Mouse (Mus musculus) cerebellum, postnatal 10 days (tissue): ENCODE data around the gene Klhl32.
A peak's percentile ranks its signal among the peaks of the same experiment; 100 is the strongest.
"Not testable (repeated sequence)": the region's sequence is repeated elsewhere in the genome, so short reads cannot be mapped to it uniquely, and the experiment has no call there.

Experiments used
- DNase-seq, 2 experiments: peaks; one replicate each; pipeline ENCODE4 v3.0.0; 2021; ENCODE audit warnings: mixed read lengths in 2 of 2

The Klhl32 gene

DNA sequence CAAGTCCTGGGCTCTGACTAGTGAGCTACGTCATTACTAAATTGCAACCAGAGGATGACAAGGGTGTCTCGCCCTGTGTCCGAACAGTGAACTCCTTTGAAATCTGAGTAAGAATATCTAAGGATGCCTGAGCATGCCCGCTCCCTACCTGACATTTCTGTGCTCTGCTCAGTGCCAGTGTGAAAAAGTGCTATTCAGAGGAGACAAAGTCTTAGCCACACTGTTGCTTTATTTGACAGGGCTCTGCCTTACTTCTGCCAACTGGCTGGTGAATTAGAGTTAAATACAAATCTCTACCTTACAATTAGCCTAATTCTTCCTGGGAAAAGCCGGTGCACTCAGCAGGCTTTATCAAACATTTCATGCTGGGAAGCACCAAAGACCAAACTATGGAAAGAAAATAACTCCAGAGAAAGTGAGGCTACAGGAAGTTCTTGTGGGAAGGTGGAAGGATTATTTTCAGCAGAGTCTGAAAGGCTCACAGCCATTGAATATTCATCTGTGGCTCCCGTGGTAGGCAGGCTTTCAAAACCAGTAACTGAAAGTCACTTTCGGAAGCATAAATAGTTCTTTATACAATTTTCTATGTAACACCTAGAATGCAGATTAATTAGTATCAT, 57.1 kb downstream of the Klhl32 start:
- no peak for DNase-seq

DNA sequence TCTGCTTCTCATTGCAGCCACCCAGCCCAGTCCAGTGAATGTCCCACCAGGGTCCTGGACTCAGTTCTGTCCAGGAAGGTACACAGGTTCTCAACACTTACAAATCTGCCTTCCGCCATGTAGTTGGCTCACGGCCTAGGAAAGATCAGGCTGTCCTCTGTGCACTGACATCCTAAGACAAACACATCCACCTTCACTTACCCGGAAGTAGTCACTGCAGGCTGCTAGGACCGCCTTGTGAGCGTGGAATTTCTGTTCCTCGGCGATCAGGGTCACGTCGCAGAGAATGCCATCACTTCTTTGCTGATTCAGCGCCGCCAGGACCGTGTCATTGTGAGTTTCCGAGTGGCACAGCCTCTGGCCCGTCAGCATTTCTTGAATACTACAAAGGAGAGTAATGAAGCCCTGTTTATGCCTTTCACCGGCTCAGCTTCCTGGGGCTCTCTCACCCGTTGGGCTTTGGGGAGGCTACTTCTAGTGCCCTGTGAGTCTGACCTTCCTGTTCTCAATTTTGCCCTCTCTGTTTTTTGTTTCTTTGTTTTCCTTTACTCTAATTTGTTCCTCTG, 58.4 kb downstream of the Klhl32 start:
- no peak for DNase-seq

DNA sequence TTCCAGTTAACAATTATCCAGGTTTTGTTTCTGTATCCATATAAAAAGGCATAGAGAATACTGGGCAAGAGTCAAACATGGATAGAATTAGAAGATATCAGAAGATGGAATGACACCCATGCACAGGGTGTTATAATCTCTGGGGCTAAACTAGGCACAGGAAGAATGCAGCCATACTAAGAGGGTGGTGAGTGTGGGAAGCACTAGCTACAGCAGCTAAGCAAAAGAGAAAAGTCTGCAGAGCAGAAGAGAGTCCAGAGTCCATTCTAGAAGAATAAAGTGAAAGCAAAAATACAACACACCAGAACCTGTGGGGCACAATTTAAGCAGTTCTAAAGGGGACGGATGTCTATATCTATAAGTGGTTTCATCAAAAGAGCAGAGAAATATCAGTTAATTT, 61.6 kb downstream of the Klhl32 start:
- DNase-seq = no peak

DNA sequence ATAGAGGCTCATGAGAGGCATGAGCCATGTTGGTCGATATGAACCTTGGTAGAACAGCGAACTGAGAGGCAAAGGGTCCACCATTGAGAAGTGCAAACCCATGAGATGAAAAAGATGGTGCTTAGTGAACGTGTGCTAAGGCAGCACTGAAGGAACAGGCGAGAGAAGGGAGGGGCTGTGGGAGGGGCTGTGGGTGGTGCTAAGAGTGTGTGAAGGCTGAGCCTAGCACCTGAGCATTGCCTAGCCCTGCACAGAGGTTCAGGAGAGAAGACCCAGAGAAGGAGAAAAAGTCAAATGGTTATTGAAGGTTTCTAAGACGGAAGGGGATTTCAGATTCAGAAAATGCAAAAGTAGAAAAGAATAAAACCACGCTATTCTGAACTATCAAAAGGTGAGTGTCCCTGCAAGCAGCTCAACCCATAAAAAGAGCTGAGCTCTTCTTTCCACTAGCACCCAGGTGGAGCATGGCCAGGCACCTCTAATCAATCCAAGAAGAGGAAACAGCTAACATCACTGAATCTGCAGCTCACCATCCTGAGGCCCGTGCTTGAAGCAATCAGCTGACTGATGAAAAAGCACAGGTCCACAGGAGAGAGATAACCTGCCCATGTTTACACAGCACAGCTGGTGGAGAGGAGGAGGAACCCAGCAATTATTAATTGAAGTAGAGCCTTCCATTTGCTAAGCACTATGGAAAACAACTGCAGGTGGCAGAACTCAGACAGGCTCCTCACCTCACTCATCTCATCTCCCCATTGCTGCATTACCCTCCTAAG, 65.0 kb downstream of the Klhl32 start:
- DNase-seq = no peak

DNA sequence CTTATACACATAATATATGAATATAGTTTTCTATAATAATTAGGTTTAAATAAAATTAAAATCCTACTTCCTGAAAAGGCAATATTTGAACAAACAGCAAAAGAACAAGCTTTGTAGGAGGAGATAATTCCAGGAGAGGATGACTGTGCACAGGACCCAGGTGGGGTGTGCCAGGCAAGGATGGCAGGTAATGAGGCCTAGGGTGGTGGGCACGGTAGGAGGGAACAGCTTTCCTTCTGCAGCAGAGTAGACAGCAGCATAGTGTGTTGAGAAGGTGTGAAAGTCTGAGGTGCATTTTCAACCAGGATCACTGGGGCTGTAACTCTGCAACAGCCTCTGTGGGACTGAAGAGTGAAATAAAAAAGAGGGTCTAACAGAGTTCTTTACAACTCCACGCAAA, 85.0 kb downstream of the Klhl32 start:
- no peak for DNase-seq

DNA sequence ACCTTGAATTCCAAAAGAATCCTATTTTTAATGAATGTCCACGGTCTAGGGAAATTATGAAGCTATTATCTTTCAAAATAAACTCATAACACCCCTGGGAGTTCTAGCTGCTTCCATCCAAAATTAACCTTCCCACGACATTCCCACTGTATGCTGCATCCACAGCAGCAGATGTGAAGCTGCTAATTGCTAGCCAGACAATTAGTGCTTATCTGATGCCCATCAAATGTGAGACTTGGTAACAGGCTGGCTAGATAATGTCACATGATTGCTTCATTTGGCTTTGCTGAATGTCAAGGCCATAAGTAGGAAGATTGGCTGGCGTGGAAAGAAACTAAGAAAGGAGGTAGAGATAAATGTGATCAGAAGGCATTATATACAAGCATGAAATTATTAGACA, 85.5 kb downstream of the Klhl32 start:
- no peak for DNase-seq

DNA sequence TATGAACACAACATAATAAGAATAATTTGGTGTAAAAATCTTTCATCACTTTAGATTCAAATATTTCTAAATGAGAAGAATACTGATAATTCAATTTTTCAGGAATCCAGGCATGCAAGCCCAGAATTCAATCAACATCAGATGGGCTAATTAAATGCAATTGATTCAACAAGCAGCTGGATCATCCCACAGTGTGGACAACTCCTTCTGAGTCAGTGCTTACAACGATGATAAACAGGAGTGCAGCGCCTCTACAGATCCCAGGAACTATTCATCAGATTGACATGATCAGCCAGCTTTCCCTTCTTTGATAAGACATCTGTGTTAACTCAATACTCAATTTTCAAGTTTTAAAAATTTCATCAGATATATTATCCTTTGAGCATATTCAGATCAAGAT, 86.4 kb downstream of the Klhl32 start:
- no peak for DNase-seq

DNA sequence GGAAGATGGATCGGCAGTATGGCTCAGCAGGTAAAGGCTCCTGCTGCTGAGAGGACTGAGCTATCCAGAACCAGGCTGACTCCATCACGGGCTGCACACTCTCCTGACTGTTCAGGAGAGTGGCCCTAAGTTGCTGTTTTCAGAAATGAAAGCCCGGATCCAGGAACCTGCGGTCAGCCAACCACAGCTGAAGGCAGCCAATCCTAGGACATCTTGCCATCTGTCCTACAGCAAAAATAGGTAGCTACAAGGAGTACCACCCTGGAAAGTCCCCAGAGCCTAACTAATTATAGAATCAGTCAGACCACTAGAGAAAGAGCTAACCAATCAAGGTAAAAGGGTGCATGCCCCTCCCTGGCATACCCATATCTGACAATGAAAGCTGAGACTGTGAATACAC, 87.5 kb downstream of the Klhl32 start:
- DNase-seq = no peak

DNA sequence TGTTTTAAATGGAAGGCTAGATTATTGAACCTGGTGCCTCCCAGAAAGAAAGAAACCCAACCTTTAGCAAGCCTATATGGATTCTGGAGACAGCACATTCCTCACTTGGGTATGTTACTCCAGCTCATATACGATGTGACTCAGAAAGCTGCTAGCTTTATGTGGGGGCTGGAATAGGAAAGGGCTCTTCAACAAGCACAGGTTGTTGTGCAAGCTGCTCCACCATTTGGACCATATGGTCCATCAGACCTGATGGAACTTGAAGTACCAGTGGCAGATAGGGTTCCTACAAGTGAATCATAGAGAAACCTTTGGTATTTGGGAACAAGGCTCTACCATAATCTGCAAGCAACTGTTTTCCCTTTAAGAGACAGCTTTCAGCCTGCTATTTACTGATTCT, 92.0 kb downstream of the Klhl32 start:
- no peak for DNase-seq

DNA sequence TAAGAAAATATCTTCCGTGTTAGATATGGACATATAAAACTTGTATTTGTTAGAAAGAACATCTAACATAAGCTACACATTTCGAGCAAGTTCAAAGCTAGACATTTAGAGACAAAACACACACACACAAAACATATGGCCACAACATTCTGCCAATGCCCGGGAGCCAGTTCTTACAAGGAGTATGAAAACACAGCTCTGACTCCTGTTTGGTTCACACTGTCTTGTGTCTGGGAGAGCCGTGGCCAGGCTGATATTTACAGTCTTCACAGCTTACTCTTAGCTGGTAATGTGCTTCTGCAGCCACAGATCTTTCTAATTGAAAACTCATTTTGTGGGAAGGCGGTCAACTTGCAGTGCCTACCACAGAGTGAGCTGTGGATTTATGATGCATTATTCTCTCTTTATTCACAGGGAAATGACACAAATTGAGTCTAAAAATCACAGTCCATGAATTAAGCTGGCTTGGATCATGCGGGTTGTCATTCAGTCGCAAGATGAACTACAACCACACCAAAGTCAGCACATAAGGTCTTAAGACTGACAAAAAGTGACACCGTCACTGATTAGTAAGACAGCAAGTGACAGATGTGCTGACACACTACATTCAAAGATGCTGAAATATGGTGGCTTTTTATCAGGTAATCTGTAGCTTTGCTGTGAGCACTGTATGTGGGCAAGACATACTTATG, 98.3 kb downstream of the Klhl32 start:
- DNase-seq = no peak

DNA sequence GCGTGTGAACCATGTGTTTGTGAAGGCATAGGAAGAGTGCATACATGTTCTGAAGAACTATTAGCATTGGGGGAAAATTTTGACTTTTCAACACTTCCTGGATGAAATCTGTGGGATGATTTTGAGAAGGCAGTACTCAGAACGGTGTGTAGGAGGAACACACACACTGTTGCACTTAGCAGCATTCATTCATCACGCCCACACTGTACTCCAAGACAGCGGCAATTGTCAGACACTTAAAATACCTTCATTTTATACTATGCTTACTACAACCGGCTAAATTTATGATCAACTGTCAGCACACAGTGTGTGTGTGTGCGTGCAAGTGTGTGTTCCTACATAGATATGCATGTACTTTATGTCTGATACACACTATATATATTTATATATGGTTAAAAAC, 113.8 kb downstream of the Klhl32 start:
- no peak for DNase-seq

DNA sequence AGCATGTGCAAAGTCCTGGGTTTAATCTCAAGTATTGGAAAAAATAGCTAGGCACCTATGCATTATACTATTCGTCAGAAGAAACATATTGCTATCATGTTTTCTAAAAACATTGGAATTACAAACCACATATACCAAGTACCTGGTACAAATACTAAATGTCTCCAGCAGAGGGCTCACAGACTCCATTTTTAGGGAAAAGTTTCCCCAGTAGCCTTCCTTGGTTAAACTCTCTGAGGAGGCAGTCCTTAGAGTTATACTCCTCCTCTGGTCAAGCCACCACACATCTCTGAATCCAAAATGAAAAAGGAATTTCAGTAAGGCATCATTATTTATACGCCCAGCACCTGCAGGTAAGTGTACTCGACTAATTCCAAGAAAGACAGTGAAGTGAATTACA, 130.1 kb downstream of the Klhl32 start:
- peak; percentile 80 to 86 for DNase-seq

DNA sequence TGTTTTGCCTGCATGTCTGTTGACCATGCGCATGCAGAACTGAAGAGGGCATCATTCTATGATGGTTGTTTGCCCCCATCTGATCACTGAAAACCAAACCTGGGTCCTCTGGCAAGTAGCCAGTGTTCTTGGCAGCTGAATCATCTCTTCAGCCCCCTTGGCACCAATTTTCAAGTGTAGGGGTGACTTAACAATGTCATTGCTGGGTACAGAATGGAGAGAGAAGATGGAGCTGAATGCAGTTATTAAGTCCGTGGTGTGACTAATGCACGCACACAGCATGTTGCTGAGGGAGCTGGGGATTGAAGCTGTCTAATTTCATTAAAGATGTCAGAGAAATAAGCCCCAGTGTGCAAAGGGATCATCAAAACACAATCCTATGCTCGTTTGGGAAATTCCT, 135.4 kb downstream of the Klhl32 start:
- DNase-seq = peak; percentile 34 to 40

DNA sequence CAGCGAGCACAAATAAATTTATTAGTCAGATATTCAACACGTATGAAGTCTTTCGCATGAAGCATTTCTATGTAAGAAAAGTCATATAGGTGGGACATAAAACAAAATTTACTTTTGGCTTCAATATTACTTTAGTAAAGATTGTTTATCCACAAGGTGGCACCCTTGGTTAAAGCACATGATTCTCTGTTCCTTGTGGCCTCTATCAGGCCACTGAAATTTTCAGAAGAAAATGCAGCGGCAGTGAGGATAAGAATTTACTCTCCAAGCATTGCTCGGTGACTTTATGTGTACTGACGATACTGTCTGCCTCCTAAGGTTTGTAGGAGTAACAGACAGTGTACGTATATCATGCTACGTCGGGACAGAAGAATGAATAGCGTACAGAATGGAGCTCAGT, 136.6 kb downstream of the Klhl32 start:
- DNase-seq = peak; percentile 18 to 42

DNA sequence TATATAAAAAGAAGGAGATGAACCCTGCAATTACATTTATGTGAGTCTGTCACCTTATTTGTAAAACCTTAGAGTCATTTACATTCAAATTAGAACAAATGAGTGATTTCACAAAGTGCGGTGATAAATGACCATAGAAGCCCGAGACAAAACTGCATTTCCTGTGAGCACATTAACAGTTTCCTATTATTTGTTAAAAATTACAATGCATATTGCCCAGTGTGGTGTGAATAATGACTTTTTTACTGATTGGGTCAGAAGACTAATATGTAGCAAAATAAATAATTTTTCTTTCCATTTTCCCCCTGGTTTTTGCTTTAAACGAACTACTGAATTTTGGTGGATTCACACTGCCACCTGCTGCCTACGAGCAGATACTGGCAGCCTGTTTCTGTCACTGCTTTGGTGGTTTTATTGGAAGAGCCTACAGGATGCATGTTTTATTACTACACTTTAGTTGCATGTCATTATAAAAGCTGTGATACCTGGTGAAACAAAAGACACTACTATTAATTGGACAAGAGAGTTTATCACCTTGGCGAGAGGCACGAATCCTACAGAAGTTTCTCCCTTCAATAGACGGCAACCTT, 152.3 kb downstream of the Klhl32 start:
- DNase-seq = peak; percentile 59 to 64

DNA sequence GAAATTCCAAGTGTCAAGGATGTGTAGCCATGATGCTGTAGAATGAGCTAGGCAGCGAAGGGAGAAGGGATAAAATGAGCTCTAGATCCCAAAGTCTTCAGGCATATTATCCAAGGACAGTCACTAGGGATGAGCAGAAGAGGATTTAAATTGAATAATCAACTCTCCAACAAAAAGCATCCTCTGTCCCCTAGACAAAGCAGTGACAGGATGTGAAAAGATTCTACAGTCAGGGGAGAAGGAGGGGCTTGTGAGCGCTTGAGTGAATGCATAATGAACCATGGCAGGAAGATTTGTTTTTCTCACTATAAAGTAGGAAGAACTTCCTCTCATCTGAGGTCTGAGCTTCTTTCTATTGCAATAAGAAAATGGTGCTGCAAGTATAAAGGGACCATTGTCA, 170.8 kb downstream of the Klhl32 start:
- no peak for DNase-seq

DNA sequence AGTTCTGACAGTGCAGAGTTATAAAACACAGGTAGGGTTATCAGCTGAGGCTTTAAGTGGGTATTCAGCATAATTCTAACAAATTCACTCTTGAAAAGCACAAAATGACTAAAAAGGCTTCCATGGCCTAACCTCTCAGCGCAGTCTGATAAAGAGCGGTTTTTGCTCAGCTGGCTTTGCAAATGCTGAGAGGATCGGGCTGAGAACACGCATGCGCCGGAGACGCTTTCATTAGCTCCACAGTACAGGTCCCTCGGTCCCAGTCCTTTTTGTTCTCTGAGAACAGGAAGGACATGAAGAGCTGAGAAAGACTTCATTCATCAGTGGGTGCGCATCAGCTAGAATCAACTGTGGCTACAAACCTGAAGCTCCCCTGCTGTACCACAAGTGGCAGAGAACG, 180.9 kb downstream of the Klhl32 start:
- DNase-seq = no peak

DNA sequence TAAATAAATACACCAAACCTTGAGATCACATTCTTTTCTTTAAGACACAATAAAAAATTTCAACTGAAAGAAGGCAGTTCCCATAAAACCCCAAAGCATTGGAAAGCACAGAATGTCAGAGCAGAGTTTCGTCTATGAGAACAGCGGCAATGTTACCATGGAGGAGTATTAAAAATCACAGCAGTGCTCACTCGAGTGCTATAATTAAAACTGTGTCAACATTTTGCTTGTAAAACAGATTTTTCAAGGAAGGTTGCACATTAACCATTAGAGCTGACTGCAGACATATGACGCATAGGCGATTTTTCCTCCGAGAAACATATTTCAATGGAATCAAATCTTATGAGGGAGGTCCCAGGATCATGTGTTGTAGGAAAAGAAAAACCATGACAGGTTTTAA, 191.7 kb downstream of the Klhl32 start:
- no peak for DNase-seq

DNA sequence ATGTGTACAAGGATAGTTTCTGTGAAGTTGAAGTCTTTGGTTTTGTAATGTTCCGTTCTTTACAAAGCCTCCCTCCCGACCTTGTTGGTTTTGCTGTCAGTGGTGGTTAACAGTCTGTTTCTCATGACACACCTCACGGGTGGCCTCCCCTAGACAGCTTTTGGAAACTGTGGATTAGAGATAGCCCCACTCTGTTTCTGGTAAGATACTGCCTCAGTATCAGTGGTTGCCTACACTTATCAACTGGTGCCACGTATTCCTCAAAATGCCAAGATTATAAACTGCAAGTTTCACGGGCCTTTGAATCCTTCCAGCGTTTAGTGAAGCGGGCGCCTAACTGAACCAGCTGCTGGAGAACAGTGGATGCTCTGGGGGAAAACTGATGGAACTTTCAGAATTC, 206.2 kb downstream of the Klhl32 start:
- not testable (repeated sequence) for DNase-seq

DNA sequence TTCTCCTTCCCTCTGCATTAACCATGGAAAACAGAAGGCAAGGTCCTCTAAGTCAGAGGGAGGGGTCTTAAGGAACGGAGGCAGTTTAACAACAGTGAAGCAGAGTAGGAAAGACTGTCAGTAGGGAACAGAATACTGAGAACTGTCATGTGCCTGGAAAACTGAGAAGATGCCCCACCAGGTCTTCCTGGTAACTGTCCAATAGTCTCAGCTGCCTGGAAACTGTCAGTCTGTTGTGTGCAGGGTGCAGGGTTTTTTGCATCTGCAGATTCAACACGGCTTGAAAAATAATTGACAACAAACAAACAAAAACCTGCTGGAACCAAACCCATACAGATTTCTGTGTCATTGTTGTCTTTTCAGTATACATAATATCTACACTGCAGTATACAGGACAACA, 208.6 kb downstream of the Klhl32 start:
- DNase-seq = peak; percentile 56 to 67

DNA sequence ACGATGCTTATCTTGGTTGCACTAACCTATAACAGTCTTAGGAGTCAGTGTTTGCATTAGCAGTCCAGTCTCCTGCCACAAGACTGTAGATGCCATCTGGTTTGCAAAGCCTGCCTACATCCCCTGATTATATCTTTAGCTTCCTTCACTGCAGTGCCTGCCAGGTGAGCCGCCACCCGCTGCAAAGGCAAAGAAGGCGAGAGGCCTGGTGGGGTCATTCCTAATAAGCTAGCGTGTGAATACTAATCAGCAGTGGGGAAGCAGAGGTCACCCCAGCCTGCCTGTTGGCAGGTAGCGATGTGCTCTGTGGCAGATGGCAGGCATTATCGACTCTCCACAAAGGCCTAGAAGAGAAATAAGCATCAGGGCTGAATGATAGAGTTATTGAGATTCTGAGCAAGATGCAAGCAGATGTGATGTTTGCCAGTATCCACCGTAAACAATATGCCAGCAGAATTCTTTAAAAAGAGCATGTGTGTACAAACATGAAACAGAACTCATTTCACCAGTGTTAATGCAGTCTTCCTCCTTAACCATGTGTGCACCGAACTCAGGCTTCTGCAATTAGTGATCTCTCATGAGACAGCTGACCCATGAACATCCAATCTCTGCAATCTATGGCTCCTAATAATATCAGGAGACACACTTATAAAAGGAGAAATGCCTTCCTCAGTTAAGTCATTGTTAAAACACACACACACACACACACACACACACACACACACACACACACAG, 219.6 kb downstream of the Klhl32 start:
- DNase-seq = peak; percentile 66 to 81

DNA sequence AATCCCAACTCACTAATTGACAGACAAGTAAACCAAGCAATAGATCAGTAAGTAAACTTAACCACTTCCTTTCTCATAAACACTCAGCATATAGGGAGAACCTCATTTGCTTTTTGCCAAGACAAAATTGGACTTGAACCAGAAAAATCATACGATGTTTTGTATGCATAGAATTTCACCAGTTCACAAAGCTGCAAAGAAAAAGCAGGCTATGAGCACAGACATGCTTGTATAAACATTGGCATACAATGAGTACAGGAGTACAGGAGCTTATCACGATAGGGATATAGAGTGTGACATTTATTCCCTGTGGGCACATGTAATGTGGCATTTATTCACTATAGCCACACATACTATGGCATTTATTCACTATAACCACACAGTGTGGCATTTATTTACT, 220.5 kb downstream of the Klhl32 start:
- DNase-seq = no peak

DNA sequence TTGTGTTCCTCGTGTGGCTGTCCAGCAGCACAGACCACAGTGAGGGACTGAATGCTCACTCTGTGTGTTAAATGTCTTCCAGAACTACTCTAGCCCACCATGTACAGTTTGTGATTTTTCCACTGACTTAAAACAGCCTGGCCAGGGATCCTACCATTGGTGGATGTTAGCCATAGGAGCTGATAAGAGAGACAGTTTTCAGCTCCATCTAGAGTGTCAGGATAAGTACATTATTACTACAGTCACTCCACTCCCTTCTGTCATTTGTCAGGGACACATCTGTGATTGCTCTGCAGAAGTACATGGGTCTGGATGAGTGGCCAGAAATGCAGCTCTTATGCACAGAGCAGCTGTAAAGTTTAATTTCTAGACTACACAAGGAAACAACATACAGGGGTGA, 223.1 kb downstream of the Klhl32 start:
- DNase-seq = no peak
